Mouse (Mus musculus): ENCODE measurements around the gene Arrdc4. TPM values are rescaled to one million over a fixed set of nuclear protein-coding genes. Genes with fewer than 3 reads are reported as not detected.

Gene Arrdc4
- polyA plus RNA-seq, 1 experiment from 2014 or later: 22.9 TPM

DNA sequence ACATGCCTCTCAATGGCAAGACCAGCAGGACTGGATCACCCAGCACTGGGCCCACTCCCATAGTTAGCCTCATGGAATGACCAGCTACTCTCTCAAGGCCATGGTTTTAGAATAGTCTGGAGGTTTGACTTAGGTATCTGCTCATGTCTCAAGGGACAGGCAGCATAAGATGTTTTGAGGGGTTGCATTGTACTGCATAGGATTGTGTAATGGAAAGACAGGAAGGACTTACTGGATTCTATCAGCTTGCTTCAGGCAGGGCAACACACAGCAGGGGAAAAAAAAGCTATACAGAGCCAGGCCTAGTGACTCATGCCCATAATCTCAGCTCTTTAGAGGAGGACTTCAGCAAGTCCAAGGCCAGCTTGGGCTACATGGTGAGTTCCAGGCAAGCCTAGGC is 31.1 kb downstream of the Arrdc4 start:
- Histone ChIP-seq H3K27ac (replicated peaks; ENCODE audit: low read depth, low read length) (no peak overlapping the region), H3K4me2 (ENCODE audit: low read depth, low read length) (no peak overlapping the region), H3K9ac (ENCODE audit: low read depth, low read length) (no peak overlapping the region), H3K27me3 (replicated peaks; ENCODE audit: control insufficient read depth, insufficient read depth, low read length) (no peaks in the 10 kb centered on the region), H3K9me3 (ENCODE audit: control insufficient read depth, low read length) (no peaks in the 10 kb centered on the region), H3K4me1 (ENCODE audit: control insufficient read depth, insufficient read depth, low read length) (peaks cover 9% of the 10 kb centered on the region; the same call in 1 of the 2 replicates), H3K4me3 (ENCODE audit: low read depth, low read length) (no peak overlapping the region), H3K36me3 (ENCODE audit: control insufficient read depth, insufficient read depth, low read length) (no peaks in the 10 kb centered on the region)
- no peak for DNase-seq (ENCODE audit: low spot score)
- no peak for ATAC-seq (ENCODE audit: low read depth)

DNA sequence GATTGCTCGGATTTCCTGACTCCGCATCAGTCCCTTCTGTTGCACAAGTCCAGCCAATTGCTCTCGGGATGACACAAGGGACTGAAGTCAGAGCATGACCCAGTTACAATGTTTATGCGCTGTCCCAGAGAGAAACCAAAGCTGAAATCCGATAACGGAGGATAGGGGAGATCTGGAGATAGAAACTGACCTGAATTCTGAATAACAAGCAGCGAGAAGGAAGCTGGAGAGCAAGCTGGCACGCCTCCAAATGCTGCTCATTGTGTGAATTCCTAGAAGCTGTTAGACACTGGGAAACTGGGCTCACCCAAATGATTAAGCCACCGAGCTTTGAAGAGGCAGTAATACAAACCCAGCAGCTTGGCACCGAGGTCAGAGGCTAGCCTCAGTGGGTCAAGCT is 31.5 kb downstream of the Arrdc4 start:
- Histone ChIP-seq H3K36me3 (ENCODE audit: control insufficient read depth, insufficient read depth, low read length) (no peaks in the 10 kb centered on the region), H3K27me3 (replicated peaks; ENCODE audit: control insufficient read depth, insufficient read depth, low read length) (no peaks in the 10 kb centered on the region), H3K4me1 (ENCODE audit: control insufficient read depth, insufficient read depth, low read length) (peaks cover 9% of the 10 kb centered on the region; the same call in 1 of the 2 replicates), H3K27ac (replicated peaks; ENCODE audit: low read depth, low read length) (no peak overlapping the region), H3K9ac (ENCODE audit: low read depth, low read length) (no peak overlapping the region), H3K4me2 (ENCODE audit: low read depth, low read length) (no peak overlapping the region), H3K4me3 (ENCODE audit: low read depth, low read length) (no peak overlapping the region), H3K9me3 (ENCODE audit: control insufficient read depth, low read length) (no peaks in the 10 kb centered on the region)
- ATAC-seq (ENCODE audit: low read depth): peak; percentile 57; the same call in 1 of the 2 replicates
- peak; percentile 89 for DNase-seq (ENCODE audit: low spot score)
- 26% methylated on average over 10 of the region's 10 CpGs for WGBS

DNA sequence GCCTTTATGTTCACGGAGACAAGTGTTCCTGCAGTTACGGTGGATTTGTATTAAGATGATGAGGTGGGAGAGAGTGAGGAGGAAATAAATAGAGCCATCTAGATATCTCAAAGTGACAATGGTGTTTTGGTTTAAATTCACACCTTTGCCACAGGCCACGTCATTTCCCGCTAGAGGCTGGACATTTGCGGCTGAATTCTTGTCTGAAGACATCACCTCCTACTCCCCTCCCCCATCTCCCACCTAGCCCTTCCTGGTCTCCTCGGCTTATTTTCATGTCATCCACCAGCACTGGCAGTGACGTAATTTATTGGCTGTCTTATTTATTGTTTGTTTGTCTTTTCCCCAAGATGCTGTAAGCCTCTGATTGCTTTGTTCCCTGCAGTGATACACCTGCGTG is 32.1 kb downstream of the Arrdc4 start:
- ATAC-seq (ENCODE audit: low read depth): no peak
- WGBS: 64% methylated on average over 8 of the region's 8 CpGs
- Histone ChIP-seq H3K36me3 (ENCODE audit: control insufficient read depth, insufficient read depth, low read length) (no peaks in the 10 kb centered on the region), H3K27ac (replicated peaks; ENCODE audit: low read depth, low read length) (no peak overlapping the region), H3K4me3 (ENCODE audit: low read depth, low read length) (no peak overlapping the region), H3K27me3 (replicated peaks; ENCODE audit: control insufficient read depth, insufficient read depth, low read length) (no peaks in the 10 kb centered on the region), H3K4me2 (ENCODE audit: low read depth, low read length) (no peak overlapping the region), H3K4me1 (ENCODE audit: control insufficient read depth, insufficient read depth, low read length) (peaks cover 9% of the 10 kb centered on the region; the same call in 1 of the 2 replicates), H3K9me3 (ENCODE audit: control insufficient read depth, low read length) (no peaks in the 10 kb centered on the region), H3K9ac (ENCODE audit: low read depth, low read length) (no peak overlapping the region)
- DNase-seq (ENCODE audit: low spot score): no peak

DNA sequence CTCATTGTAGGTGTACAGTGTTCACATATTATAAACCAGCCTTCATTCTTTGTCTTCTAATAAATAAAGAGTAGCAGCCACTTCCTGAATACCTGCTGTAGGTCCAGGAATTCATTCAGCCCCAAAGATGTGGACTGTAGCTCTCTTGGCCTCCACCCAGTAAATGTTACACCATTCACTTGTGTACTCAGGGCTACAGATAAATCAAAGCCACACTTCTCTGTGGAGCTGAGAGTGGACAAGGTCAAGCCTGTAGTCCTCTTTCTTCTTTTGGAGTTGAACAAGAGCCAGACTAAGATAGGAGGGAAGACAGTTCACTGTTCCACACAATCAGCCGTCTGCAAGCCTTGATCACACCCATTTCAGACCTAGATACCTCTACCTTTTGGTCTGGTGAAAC is 36.1 kb downstream of the Arrdc4 start:
- no peak overlapping the region for H3K4me3 ChIP-seq (ENCODE audit: low read depth, low read length)
- H3K9ac ChIP-seq (ENCODE audit: low read depth, low read length): no peak overlapping the region
- ATAC-seq (ENCODE audit: low read depth) (no peak), DNase-seq (ENCODE audit: low spot score) (no peak)
- H3K9me3 ChIP-seq (ENCODE audit: control insufficient read depth, low read length): no peaks in the 10 kb centered on the region
- no peak overlapping the region for H3K4me2 ChIP-seq (ENCODE audit: low read depth, low read length)
- 84% methylated on average over 1 of the region's 1 CpGs for WGBS
- no peak overlapping the region for H3K27ac ChIP-seq (replicated peaks; ENCODE audit: low read depth, low read length)
- no peaks in the 10 kb centered on the region for H3K36me3 ChIP-seq (ENCODE audit: control insufficient read depth, insufficient read depth, low read length)
- H3K4me1 ChIP-seq (ENCODE audit: control insufficient read depth, insufficient read depth, low read length): peaks cover 9% of the 10 kb centered on the region; the same call in 1 of the 2 replicates
- H3K27me3 ChIP-seq (replicated peaks; ENCODE audit: control insufficient read depth, insufficient read depth, low read length): no peaks in the 10 kb centered on the region

DNA sequence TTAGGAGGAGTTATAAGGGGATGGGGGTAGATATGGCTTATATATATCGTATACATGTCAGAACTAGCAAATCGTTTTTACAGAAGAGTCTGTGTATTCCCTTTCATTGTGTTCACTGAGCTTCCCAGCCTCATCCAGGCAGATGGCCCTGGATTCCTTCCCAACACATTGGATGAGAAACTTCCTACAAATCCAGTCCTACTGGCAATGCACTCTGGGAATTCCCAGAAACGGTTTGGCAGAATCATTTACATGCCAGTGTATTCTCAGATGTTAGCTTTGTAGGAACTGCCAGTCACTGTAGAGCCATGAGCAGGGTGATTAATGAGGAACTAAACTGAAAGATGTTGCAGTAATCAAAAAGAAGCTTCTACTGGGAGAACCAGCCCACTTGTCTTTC is 36.6 kb downstream of the Arrdc4 start:
- WGBS: 73% methylated on average over 3 of the region's 3 CpGs
- DNase-seq (ENCODE audit: low spot score) (no peak), ATAC-seq (ENCODE audit: low read depth) (no peak)
- H3K27me3 ChIP-seq (replicated peaks; ENCODE audit: control insufficient read depth, insufficient read depth, low read length): no peaks in the 10 kb centered on the region
- H3K4me2 ChIP-seq (ENCODE audit: low read depth, low read length): no peak overlapping the region
- H3K9me3 ChIP-seq (ENCODE audit: control insufficient read depth, low read length): no peaks in the 10 kb centered on the region
- H3K27ac ChIP-seq (replicated peaks; ENCODE audit: low read depth, low read length): no peak overlapping the region
- no peak overlapping the region for H3K9ac ChIP-seq (ENCODE audit: low read depth, low read length)
- peaks cover 4% of the 10 kb centered on the region; the same call in 1 of the 2 replicates for H3K4me1 ChIP-seq (ENCODE audit: control insufficient read depth, insufficient read depth, low read length)
- H3K4me3 ChIP-seq (ENCODE audit: low read depth, low read length): no peak overlapping the region
- H3K36me3 ChIP-seq (ENCODE audit: control insufficient read depth, insufficient read depth, low read length): no peaks in the 10 kb centered on the region

DNA sequence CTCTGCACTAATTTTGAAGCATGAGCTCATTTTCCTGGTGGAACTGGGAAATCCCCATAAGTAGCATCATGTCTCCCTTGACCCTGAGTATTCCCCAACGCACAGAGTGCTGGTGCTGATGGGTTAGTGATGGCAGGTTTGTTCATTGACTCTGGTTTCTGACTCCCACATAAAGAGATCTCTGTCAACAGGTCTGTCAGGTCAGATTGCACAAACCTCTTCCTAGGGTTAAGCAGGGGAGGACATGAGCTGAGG is 39.8 kb downstream of the Arrdc4 start:
- ATAC-seq (ENCODE audit: low read depth) (no peak), DNase-seq (ENCODE audit: low spot score) (no peak)
- 42% methylated on average over 1 of the region's 1 CpGs for WGBS
- Histone ChIP-seq H3K36me3 (ENCODE audit: control insufficient read depth, insufficient read depth, low read length) (no peaks in the 10 kb centered on the region), H3K4me3 (ENCODE audit: low read depth, low read length) (no peak overlapping the region), H3K4me2 (ENCODE audit: low read depth, low read length) (no peak overlapping the region), H3K9ac (ENCODE audit: low read depth, low read length) (no peak overlapping the region), H3K27ac (replicated peaks; ENCODE audit: low read depth, low read length) (no peak overlapping the region), H3K27me3 (replicated peaks; ENCODE audit: control insufficient read depth, insufficient read depth, low read length) (no peaks in the 10 kb centered on the region), H3K4me1 (ENCODE audit: control insufficient read depth, insufficient read depth, low read length) (no peaks in the 10 kb centered on the region), H3K9me3 (ENCODE audit: control insufficient read depth, low read length) (no peaks in the 10 kb centered on the region)

DNA sequence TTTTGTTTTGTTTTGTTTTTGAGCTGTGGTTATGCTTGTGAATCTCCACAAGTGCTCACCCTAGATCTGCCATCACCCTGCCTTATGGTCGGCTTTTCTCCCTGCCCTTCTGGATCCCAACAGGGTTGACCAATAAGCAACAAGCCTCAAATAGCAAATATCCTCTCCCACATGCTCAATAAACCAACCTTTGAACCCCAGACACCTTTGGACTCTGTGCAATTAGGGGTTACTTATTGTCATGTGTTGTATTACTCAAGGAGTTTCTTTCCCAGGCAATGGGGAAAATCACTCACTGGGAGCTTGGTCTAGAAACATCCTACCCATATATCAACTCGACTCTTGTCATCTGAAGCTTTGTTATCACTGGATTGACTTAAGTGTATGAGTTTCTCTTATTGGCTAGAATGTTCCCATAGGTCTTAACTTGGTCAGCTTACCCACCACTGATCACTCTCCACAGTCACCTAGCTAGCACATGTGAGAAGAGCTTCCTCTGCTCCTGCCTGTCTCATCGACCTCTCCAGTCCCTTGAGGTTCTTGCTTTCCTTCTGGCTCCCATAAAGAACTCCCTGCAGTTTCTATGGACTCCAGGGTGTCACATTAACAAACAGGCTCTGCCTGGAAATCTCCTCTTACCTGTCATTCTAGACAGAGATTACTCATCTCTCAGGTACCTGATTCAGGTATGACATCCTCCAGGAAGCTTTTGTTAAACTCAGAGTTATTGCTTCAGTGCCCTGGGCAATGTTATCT is 40.3 kb downstream of the Arrdc4 start:
- H3K4me2 ChIP-seq (ENCODE audit: low read depth, low read length): no peak overlapping the region
- no peak overlapping the region for H3K9ac ChIP-seq (ENCODE audit: low read depth, low read length)
- H3K4me1 ChIP-seq (ENCODE audit: control insufficient read depth, insufficient read depth, low read length): no peaks in the 10 kb centered on the region
- ATAC-seq (ENCODE audit: low read depth) (no peak), DNase-seq (ENCODE audit: low spot score) (no peak)
- no peak overlapping the region for H3K27ac ChIP-seq (replicated peaks; ENCODE audit: low read depth, low read length)
- no peak overlapping the region for H3K4me3 ChIP-seq (ENCODE audit: low read depth, low read length)
- H3K36me3 ChIP-seq (ENCODE audit: control insufficient read depth, insufficient read depth, low read length): no peaks in the 10 kb centered on the region
- WGBS: 76% methylated on average over 3 of the region's 3 CpGs
- H3K27me3 ChIP-seq (replicated peaks; ENCODE audit: control insufficient read depth, insufficient read depth, low read length): no peaks in the 10 kb centered on the region
- no peaks in the 10 kb centered on the region for H3K9me3 ChIP-seq (ENCODE audit: control insufficient read depth, low read length)

DNA sequence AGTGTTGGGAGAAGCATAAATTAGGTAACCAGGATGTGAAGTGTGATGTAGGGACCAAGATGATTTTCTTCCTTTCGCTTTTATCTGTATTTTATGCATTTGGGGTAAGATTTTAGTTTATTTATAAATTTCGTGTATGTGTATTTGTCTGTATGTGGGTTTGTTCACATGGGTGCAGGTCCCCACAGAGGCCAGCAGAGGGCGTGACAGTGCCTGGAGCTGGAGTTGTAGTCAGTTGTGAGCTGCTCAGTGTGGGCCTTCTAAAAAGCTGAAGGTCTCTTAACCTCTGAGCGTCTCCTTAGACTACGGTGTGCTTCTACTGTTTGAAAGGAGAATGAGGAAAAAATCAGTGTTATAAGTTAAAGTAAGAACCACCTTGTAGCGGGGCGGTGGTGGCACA is 43.9 kb downstream of the Arrdc4 start:
- DNase-seq (ENCODE audit: low spot score) (no peak), ATAC-seq (ENCODE audit: low read depth) (no peak)
- Histone ChIP-seq H3K27ac (replicated peaks; ENCODE audit: low read depth, low read length) (no peak overlapping the region), H3K27me3 (replicated peaks; ENCODE audit: control insufficient read depth, insufficient read depth, low read length) (no peaks in the 10 kb centered on the region), H3K4me2 (ENCODE audit: low read depth, low read length) (no peak overlapping the region), H3K9ac (ENCODE audit: low read depth, low read length) (no peak overlapping the region), H3K36me3 (ENCODE audit: control insufficient read depth, insufficient read depth, low read length) (no peaks in the 10 kb centered on the region), H3K4me1 (ENCODE audit: control insufficient read depth, insufficient read depth, low read length) (no peaks in the 10 kb centered on the region), H3K9me3 (ENCODE audit: control insufficient read depth, low read length) (no peaks in the 10 kb centered on the region), H3K4me3 (ENCODE audit: low read depth, low read length) (no peak overlapping the region)
- WGBS: 92% methylated on average over 7 of the region's 7 CpGs

DNA sequence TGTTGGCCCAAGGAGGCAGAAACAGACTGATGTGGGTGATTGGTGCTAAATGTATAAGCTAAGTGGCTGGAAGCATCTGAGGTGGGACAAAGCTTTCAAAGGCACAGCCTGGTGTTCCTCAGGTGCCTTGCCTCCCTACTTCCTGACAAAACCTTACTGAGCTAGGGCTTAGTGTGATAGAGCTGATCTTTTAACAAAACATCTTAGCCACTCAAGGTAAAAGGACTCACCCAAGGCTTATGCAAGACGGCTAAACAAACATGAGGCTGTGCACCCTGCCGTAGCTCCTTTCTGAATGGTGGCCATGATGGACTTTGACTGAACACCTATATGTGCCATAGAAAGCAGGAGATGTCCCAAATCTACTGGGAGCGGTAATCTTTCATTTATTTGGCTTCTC is 51.7 kb downstream of the Arrdc4 start:
- H3K36me3 ChIP-seq (ENCODE audit: control insufficient read depth, insufficient read depth, low read length): no peaks in the 10 kb centered on the region

More for the DNA sequence above, 51.7 kb downstream of the Arrdc4 start:
- Histone ChIP-seq H3K4me2 (ENCODE audit: low read depth, low read length) (no peak overlapping the region), H3K27ac (replicated peaks; ENCODE audit: low read depth, low read length) (no peak overlapping the region), H3K4me1 (ENCODE audit: control insufficient read depth, insufficient read depth, low read length) (no peaks in the 10 kb centered on the region), H3K4me3 (ENCODE audit: low read depth, low read length) (no peak overlapping the region), H3K9ac (ENCODE audit: low read depth, low read length) (no peak overlapping the region), H3K27me3 (replicated peaks; ENCODE audit: control insufficient read depth, insufficient read depth, low read length) (no peaks in the 10 kb centered on the region), H3K9me3 (ENCODE audit: control insufficient read depth, low read length) (no peaks in the 10 kb centered on the region)
- 80% methylated on average over 3 of the region's 3 CpGs for WGBS
- ATAC-seq (ENCODE audit: low read depth) (no peak), DNase-seq (ENCODE audit: low spot score) (no peak)
